Mouse (Mus musculus): Measurements from ENCODE around the gene Zbtb7a. TPM values are rescaled to one million over a fixed set of nuclear protein-coding genes. Genes with fewer than 3 reads are reported as not detected.
"Not testable (repeated sequence)": the region's sequence is repeated elsewhere in the genome, so short reads cannot be mapped to it uniquely, and the experiment has no call there.

The Zbtb7a gene
- polyA plus RNA-seq, 1 experiment from 2014 or later: 10.8 TPM

DNA sequence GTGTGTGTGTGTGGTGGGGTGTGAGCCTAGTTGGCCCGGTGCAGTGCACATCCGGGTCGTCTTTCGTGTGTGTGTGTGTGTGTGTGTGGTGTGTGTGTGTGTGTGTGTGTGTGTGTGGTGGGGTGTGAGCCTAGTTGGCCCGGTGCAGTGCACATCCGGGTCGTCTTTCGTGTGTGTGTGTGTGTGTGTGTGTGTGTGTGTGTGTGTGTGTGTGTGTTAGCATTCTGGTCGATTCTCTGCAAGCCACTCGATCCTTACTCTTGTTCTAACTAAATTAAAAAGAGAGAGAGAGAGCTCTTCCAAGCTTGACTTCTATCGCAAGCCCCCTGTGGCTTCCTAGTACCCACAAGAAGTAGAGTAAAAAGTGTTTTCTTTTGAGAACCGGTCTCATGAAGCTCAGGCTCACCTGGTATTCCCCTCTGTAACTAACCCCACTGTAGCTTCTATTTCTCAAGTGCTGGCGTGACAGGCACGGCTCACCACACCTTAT is 34.4 kb downstream of the Zbtb7a start:
- ATAC-seq (replicated peaks; ENCODE audit: insufficient number of reproducible peaks, low FRiP score, low TSS enrichment); H3K27me3 ChIP-seq (ENCODE audit: control insufficient read depth, insufficient read depth, low read length); H3K9ac ChIP-seq (ENCODE audit: low read depth, low read length); H3K36me3 ChIP-seq (ENCODE audit: control insufficient read depth, insufficient read depth, low read length); H3K9me3 ChIP-seq (replicated peaks; ENCODE audit: control insufficient read depth, low read length); H3K27ac ChIP-seq (ENCODE audit: low read depth, low read length): not testable (repeated sequence)
- peak overlapping the region; percentile 22; the same call in 1 of the 2 replicates for H3K4me2 ChIP-seq
- 0 out of 2 replicates have a peak overlapping the region, but pooled peaks have one; percentile 5 for H3K4me3 ChIP-seq (ENCODE audit: low read depth, low read length)
- WGBS (ENCODE audit: insufficient replicate concordance): 40% methylated on average over 10 of the region's 14 CpGs
- peaks cover 14% of the 10 kb centered on the region for H3K4me1 ChIP-seq (ENCODE audit: control insufficient read depth, insufficient read depth, low read length)

DNA sequence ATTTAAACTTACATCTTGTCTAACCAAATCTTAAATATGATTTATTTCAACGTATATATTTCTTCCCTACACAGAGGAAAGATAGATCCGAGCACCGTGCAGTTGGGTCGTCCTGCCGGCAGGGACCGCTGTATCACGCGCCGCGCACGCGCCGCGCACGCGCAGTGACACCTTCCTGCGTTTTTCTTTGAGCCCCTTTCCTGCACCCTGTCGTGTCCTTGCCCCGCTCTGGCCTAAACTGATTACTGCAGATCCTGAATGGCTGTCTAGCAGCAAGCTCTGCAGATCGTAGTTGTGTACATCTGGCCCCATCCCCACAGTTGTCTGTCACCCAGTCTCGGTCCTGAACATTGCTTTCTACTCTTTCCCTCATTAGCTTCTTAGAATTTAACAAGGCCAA is 38.1 kb downstream of the Zbtb7a start:
- Histone ChIP-seq H3K4me2 (peak overlapping the region; percentile 42), H3K36me3 (ENCODE audit: control insufficient read depth, insufficient read depth, low read length) (peaks cover 8% of the 10 kb centered on the region), H3K9me3 (replicated peaks; ENCODE audit: control insufficient read depth, low read length) (no peaks in the 10 kb centered on the region), H3K9ac (ENCODE audit: low read depth, low read length) (peak overlapping the region; percentile 39), H3K27me3 (ENCODE audit: control insufficient read depth, insufficient read depth, low read length) (no peaks in the 10 kb centered on the region), H3K4me1 (ENCODE audit: control insufficient read depth, insufficient read depth, low read length) (peaks cover 23% of the 10 kb centered on the region), H3K27ac (ENCODE audit: low read depth, low read length) (peak overlapping the region; percentile 79), H3K4me3 (ENCODE audit: low read depth, low read length) (0 out of 2 replicates have a peak overlapping the region, but pooled peaks have one; percentile 4)
- 11% methylated on average over 21 of the region's 21 CpGs for WGBS (ENCODE audit: insufficient replicate concordance)
- ATAC-seq (replicated peaks; ENCODE audit: insufficient number of reproducible peaks, low FRiP score, low TSS enrichment): no peak; the same call in 1 of the 2 replicates

DNA sequence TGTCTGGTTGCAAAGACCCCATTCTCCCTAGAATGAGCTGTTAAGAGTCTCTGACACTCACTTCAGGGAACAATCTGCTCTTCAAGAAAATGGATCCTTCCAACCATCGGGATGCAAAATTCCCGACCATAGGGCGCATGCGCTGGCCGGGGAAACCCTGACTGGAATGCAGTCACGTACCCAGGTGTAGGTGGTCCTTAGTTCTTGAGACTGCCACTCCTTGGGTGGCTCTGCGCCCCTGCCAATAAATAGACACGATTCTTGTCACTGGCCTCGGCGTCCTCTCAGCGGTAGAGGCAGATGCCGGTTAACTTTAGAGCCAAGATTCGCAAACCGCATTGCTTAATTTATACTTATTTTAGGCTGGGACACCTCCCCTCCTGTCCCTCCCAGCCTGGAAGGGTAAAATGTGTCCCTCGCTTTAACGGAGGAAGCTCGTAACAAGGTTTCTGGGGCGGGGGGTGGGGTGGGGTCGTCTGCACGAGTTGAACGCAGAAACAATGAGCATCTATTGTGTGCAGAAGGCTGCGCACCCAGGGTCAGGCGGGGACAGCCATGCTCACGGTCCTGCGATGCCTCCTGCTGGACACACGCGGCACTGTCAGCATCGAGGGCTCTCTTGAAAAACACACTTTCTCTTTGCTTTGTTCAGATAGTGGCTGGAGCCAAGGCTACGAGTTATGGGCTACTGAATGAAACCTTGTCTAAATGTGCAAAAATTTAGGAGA is 39.8 kb downstream of the Zbtb7a start:
- H3K9me3 ChIP-seq (replicated peaks; ENCODE audit: control insufficient read depth, low read length): no peaks in the 10 kb centered on the region
- peaks cover 24% of the 10 kb centered on the region for H3K36me3 ChIP-seq (ENCODE audit: control insufficient read depth, insufficient read depth, low read length)
- H3K27me3 ChIP-seq (ENCODE audit: control insufficient read depth, insufficient read depth, low read length): no peaks in the 10 kb centered on the region
- H3K4me1 ChIP-seq (ENCODE audit: control insufficient read depth, insufficient read depth, low read length): peaks cover 21% of the 10 kb centered on the region
- H3K4me2 ChIP-seq: peak overlapping the region; percentile 76
- 1% methylated on average over 29 of the region's 29 CpGs for WGBS (ENCODE audit: insufficient replicate concordance)
- peak overlapping the region; percentile 43 for H3K4me3 ChIP-seq (ENCODE audit: low read depth, low read length)
- peak overlapping the region; percentile 57 for H3K9ac ChIP-seq (ENCODE audit: low read depth, low read length)
- H3K27ac ChIP-seq (ENCODE audit: low read depth, low read length): peak overlapping the region; percentile 62
- no peak for ATAC-seq (replicated peaks; ENCODE audit: insufficient number of reproducible peaks, low FRiP score, low TSS enrichment)

DNA sequence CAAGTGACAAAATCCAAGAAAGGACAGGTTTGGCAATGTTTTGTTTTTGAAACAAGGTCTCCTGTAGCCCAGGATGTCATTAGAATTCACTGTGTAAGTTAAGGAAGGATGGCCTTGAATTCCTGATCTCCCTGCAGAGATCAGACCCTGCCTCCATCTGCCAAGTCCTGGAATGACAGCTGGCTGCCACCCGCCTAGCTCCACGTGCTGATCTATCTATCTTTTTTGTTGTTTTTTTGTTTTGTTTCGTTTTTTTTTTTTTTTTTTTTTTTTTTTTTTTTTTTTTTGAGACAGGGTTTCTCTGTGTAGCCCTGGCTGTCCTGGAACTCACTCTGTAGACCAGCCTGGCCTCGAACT is 40.3 kb downstream of the Zbtb7a start:
- not testable (repeated sequence) for ATAC-seq (replicated peaks; ENCODE audit: insufficient number of reproducible peaks, low FRiP score, low TSS enrichment); H3K27me3 ChIP-seq (ENCODE audit: control insufficient read depth, insufficient read depth, low read length); H3K4me3 ChIP-seq (ENCODE audit: low read depth, low read length); H3K9ac ChIP-seq (ENCODE audit: low read depth, low read length); H3K9me3 ChIP-seq (replicated peaks; ENCODE audit: control insufficient read depth, low read length)
- H3K4me2 ChIP-seq: peak overlapping the region; percentile 98
- peak overlapping the region; percentile 62; the same call in 1 of the 2 replicates for H3K27ac ChIP-seq (ENCODE audit: low read depth, low read length)
- H3K36me3 ChIP-seq (ENCODE audit: control insufficient read depth, insufficient read depth, low read length): peaks cover 29% of the 10 kb centered on the region
- WGBS (ENCODE audit: insufficient replicate concordance): 14% methylated on average over 4 of the region's 4 CpGs
- peaks cover 21% of the 10 kb centered on the region for H3K4me1 ChIP-seq (ENCODE audit: control insufficient read depth, insufficient read depth, low read length)

DNA sequence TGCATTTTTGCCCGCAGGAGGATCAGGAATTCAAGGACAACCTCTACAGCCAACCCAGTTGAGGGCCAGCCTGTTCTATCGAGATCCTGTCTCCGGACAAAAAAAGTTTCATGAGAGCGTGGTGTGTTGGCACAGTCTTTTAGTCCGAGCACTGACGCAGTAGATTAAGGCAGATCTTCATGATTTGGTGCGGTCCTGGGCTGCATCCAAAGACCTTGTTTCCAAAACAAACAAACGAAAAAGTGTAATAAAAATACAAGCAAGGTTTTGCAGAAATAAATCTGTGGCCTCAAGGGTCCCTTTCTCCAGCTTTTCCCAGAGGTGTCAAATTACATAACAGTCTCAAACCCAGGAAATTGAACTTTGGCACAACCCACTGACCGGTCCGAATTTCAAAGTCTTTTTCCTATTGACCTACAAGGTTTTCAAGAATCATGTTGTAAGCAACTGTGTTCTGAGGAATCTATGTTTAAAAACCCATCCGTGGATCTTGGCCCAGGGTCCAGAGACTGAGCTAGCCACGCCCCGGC is 41.0 kb downstream of the Zbtb7a start:
- peak overlapping the region; percentile 93 for H3K27ac ChIP-seq (ENCODE audit: low read depth, low read length)
- peak; percentile 8; the same call in 1 of the 2 replicates for ATAC-seq (replicated peaks; ENCODE audit: insufficient number of reproducible peaks, low FRiP score, low TSS enrichment)

DNA sequence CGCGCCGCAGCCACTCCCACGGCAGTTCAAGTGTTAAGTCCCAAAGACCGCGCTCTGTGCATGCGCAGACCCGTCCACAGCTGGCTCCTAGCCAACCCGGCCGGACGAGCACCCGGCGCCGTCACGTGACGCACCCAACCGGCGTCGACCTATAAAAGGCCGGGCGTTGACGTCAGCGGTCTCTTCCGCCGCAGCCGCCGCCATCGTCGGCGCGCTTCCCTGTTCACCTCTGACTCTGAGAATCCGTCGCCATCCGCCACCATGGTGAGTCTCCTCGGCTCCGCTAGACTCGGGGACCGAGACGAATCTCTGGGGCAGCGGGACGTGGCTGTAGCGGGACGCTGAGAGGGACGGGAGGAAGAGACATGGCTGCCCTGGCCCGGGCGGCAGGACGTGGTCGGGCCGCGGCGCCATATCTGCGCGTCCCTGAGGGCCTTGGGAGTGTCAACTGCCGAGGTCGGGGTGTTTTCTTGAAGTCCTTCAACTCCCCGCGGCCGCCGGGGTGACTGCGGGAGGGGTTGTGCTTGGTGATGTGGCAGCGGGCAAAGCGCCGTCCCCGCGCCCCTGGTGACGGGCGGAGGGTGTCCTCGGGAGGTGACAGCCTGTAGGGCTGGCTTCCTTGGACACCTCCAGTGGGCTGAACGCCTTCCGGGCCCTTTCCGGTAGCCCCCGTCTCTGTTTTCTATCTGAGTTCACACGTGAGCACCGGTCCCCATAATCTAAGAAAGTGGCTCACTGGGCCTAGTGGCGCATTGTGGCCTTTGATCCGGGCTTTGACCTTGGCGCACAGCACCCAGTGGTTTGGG is 41.6 kb downstream of the Zbtb7a start, which contains the start of gene Eef2:
TSS of gene Eef2 (plus strand) at position 166 of the 806 bp plus-strand sequence.
- Histone ChIP-seq H3K27ac (ENCODE audit: low read depth, low read length) (peak within 1 kb of the TSS; percentile 93), H3K4me1 (ENCODE audit: control insufficient read depth, insufficient read depth, low read length) (peaks cover 23% of the 10 kb centered on the region), H3K4me2 (peak within 1 kb of the TSS; percentile 98), H3K4me3 (ENCODE audit: low read depth, low read length) (peak within 1 kb of the TSS; percentile 100), H3K9me3 (replicated peaks; ENCODE audit: control insufficient read depth, low read length) (no peaks in the 10 kb centered on the region), H3K27me3 (ENCODE audit: control insufficient read depth, insufficient read depth, low read length) (no peaks in the 10 kb centered on the region), H3K9ac (ENCODE audit: low read depth, low read length) (peak within 1 kb of the TSS; percentile 100), H3K36me3 (ENCODE audit: control insufficient read depth, insufficient read depth, low read length) (peaks cover 43% of the 10 kb centered on the region)
- WGBS (ENCODE audit: insufficient replicate concordance): under 1% methylated on average over 77 of the region's 77 CpGs
- ATAC-seq (replicated peaks; ENCODE audit: insufficient number of reproducible peaks, low FRiP score, low TSS enrichment): peak; percentile 79

More for the DNA sequence above, 41.0 kb downstream of the Zbtb7a start:
- Histone ChIP-seq H3K4me2 (peak overlapping the region; percentile 98), H3K4me3 (ENCODE audit: low read depth, low read length) (peak overlapping the region; percentile 100), H3K36me3 (ENCODE audit: control insufficient read depth, insufficient read depth, low read length) (peaks cover 36% of the 10 kb centered on the region), H3K9ac (ENCODE audit: low read depth, low read length) (peak overlapping the region; percentile 65), H3K4me1 (ENCODE audit: control insufficient read depth, insufficient read depth, low read length) (peaks cover 21% of the 10 kb centered on the region), H3K27me3 (ENCODE audit: control insufficient read depth, insufficient read depth, low read length) (no peaks in the 10 kb centered on the region), H3K9me3 (replicated peaks; ENCODE audit: control insufficient read depth, low read length) (no peaks in the 10 kb centered on the region)
- 6% methylated on average over 13 of the region's 13 CpGs for WGBS (ENCODE audit: insufficient replicate concordance)

DNA sequence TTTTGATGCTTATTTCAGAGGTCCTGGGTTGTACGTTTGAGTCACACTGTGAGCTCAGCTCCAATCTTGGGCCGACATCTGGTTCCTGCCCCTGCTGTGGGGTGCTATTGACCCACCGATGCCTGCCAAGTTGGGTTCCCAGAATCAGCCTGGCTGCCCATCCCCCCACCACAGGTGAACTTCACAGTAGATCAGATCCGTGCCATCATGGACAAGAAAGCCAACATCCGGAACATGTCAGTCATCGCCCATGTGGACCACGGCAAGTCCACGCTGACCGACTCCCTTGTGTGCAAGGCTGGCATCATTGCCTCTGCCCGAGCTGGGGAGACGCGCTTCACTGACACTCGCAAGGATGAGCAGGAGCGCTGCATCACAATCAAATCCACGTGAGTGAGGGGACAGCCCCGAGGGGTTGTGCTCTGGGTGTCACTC is 42.5 kb downstream of the Zbtb7a start:
- Histone ChIP-seq H3K27me3 (ENCODE audit: control insufficient read depth, insufficient read depth, low read length) (no peaks in the 10 kb centered on the region), H3K4me1 (ENCODE audit: control insufficient read depth, insufficient read depth, low read length) (peaks cover 24% of the 10 kb centered on the region), H3K9ac (ENCODE audit: low read depth, low read length) (peak overlapping the region; percentile 100), H3K27ac (ENCODE audit: low read depth, low read length) (peak overlapping the region; percentile 93), H3K4me3 (ENCODE audit: low read depth, low read length) (peak overlapping the region; percentile 100), H3K36me3 (ENCODE audit: control insufficient read depth, insufficient read depth, low read length) (peaks cover 47% of the 10 kb centered on the region), H3K4me2 (peak overlapping the region; percentile 98), H3K9me3 (replicated peaks; ENCODE audit: control insufficient read depth, low read length) (no peaks in the 10 kb centered on the region)
- 8% methylated on average over 16 of the region's 16 CpGs for WGBS (ENCODE audit: insufficient replicate concordance)
- no peak for ATAC-seq (replicated peaks; ENCODE audit: insufficient number of reproducible peaks, low FRiP score, low TSS enrichment)

DNA sequence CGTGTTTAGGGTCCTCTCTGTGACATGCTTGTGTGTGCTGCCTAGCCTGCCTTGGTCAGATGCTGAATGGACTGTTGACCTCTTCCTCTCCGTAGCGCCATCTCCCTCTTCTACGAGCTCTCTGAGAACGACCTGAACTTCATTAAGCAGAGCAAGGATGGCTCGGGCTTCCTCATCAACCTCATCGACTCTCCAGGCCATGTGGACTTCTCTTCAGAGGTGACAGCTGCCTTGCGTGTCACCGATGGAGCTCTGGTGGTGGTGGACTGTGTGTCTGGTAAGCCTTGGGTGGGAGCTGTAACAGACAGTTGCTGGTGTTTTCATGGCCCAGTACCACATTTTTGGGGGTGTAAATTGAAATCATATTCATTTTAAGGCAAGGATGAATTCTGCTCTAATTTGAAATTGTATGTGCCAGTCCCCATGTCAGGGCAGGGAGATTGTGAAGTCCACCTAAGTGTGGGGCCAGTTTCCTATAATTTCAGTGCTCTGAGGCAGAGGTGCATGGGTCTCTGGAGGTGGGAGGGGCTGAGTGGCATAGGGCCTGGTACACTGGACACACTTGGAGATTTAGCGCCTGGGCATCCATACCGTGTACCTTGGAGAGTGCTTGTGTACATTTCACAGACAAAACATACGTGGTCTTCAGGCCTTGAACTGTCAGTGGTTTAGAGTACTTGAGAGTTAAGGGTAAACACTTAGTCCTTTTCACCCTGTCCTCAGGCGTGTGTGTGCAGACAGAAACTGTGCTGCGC is 43.1 kb downstream of the Zbtb7a start:
- Histone ChIP-seq H3K27me3 (ENCODE audit: control insufficient read depth, insufficient read depth, low read length) (no peaks in the 10 kb centered on the region), H3K36me3 (ENCODE audit: control insufficient read depth, insufficient read depth, low read length) (peaks cover 47% of the 10 kb centered on the region), H3K4me1 (ENCODE audit: control insufficient read depth, insufficient read depth, low read length) (peaks cover 24% of the 10 kb centered on the region), H3K27ac (ENCODE audit: low read depth, low read length) (no peak overlapping the region), H3K9me3 (replicated peaks; ENCODE audit: control insufficient read depth, low read length) (no peaks in the 10 kb centered on the region), H3K4me3 (ENCODE audit: low read depth, low read length) (peak overlapping the region; percentile 100), H3K9ac (ENCODE audit: low read depth, low read length) (peak overlapping the region; percentile 100), H3K4me2 (peak overlapping the region; percentile 98)
- 66% methylated on average over 14 of the region's 14 CpGs for WGBS (ENCODE audit: insufficient replicate concordance)
- ATAC-seq (replicated peaks; ENCODE audit: insufficient number of reproducible peaks, low FRiP score, low TSS enrichment): no peak

Data from heart, embryonic 11.5 days (tissue).